Mouse (Mus musculus) kidney, postnatal 4 days (tissue): ENCODE measurements around the gene Sgsh.

Experiments used
- DNase-seq, 2 experiments: peaks; one replicate each; pipeline ENCODE4 v3.0.0; 2021; ENCODE audit warnings: mixed read lengths in 2 of 2

The Sgsh gene

DNA sequence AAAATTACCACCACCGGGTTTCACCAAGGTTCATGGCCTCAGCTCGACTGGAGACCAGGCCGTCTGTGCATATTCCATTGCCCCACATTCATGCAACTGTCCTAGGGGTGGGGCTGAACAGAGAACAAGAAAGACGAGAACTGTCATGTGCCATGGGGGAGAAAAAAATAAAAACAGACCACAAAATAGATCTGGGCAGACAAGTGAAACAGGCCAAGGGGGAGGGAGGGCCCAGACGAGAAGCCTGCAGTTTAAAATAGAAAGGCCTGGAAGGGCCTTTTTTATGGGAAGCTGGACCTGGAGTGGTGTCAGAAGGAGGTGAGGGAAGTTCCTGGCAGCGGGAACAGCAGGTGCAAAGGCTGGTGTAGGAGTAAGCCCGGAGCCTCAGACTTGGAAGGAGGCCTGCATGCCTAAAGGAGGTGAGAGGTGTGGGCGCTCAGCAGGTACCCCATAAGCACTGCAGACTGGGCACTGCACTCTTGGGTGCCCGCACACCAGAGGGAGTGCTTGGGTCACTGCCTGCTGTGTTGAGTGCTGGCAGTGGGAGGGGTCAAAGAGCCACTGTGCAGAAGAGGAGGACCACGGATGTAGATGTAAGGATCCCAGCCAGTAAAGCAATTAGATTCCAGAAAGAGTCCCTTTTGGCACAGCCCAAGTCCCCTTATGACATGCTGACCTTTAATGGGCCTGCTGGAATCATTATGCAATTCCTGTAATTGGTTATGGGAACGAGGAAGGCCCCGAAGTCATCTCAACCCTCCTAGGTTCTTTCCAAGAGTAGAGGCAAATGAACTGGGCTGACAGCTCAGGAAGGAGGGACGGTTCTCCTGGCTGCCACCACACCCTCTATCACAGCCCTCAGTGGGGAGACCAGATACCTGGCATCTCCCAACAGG, 48.3 kb downstream of the Sgsh start:
- no peak for DNase-seq

DNA sequence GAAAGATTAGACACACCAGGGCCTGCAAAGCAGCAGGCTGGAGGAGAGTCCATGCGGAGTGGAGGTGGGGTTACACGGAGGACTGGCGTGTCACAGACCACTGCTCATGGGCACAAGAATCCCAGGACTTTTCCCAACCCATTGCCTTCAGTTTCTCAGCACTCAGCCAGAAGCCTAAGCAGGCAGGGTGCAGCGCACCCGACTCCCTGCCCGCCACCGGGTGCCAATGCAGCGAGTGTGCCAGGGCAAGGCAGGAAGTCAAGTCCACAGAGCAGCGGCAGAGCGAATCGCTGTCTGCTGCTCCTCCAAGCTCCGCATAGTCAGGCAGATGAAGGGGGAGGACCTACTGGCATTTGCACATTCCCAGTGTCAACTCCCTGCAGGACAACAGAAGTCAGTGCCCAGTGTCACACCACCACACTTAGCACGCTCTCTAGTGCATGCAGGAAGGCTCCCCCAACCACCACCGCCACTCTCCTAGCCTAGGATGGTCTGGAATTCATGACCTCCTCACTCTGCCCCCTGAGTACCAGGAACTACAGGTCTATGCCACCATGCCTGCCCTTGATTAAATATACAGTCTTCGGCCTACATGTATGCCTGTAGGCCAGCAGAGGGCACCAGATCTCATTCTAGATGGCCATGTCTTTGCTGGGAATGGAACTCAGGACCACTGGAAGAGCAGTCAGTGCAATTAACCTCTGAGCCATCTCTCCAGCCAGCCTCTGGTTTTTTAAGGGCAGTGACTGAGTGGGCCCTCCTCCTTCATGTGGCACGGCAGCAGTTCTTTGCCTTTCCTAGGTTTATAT, 50.2 kb downstream of the Sgsh start:
- peak; percentile 58 to 72 for DNase-seq

DNA sequence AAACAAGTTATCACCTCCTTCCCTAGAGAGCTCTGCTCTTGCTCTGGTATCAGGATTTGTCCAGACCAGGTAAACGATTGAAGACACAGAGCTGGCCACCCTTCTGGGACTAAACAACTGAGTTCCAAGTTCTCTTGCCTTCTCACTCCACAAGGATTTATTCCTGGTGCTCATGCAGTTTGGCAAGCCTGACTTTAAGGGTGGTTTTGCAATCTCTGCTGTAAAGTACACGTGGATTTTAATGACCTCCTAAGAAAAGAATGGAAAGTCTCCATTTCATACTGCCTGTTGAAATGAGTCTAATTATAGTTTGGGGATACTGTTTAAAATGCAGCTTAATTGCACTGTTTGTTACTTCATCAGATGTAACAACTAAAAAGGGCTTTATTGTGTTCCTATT, 54.4 kb downstream of the Sgsh start:
- no peak for DNase-seq

DNA sequence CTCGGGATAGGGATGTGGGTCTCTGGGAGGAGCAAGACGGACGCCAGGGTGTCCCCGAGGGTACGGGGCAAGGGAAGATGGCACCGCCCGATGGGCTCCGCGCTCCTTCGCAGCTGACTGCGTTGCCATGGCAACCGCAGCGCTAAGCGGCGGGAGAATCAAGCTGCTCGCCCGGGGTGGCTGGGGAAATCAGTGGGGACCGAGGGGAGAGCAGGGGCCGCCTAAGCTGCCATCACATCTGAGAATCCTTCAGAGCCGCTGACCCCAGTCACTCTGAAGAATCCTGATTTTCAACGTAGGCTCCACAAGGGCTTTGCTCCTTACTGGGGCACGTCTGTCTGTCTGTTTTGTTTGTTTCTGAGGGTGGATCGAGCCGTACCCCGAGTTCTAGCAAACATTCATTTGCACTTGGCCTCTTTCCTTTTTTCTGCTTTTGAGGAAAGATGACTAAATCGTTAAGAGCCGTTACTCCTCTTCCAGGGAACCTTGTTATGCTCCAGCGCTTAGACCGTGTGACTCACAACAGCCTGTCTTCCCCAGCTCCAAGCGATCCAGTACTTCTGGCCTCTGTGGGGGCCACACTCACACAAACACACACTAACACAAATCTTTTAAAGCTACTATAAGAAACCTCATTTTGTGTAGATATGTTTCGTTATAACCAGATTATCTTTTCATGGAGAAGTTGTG, 54.9 kb downstream of the Sgsh start:
- no peak for DNase-seq

DNA sequence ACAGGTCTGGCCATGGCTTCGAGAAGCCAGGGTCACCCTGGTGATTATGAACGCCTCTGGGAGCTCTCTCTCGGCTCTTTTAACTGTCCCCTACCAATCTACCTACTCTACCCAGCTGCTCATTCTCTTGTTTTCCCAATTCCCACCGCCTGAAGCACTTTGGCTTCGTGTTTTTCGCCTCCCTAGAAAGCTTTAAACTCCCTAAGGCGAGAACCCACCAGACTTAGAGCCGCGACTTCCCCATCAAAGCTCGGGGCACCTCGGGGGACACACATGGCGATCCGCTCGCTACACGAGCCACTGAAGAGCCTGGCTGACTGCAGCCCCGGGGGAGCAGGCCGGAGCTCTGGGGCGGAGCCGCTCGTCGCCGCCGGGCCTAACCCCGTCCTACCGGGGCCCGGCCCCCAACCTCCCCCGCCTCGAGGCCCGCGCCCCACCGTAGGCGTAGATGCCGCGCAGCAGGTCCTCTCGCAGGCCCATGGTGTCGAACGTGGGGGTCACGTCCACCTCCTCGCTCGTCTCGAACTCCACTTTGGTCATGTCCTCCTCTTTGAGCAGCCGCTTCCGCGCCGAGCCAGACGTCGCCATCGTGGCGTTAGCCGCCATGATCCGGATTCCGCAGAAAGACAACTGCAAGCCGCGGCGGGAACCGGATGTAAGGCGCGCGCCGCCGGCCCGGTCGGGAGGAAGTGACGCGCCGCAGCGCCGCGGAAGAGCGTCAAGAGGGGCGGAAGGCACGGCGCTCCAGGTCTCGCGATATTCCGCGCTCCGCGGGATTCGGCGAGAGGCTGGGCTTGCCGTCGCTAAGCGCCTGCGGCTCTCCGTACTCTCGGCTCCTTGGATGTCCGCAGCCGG, 55.7 kb downstream of the Sgsh start, which contains the start of gene Eif4a3:
TSS of gene Eif4a3 (minus strand) at position 699 of the 855 bp plus-strand sequence.
- DNase-seq, result peak; percentile 99

DNA sequence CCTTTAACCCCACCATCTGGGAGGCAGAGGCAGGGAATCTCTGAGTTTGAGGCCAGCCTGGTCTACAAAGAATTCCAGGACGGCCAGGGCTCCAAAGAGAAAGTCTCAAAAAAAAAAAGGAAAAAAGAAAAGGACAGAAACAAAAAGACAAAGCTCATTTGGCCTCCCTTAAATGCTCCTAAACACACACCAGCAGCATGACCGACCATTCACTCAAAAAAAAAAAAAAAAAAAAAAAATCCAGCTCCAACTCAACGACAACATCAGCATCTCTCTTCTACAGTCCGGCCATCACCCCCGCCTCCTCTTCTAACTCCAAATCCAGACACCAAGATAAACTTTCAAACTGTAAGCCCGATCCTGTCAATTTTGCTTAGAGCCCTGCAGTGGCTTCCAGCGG, 56.4 kb downstream of the Sgsh start:
- DNase-seq, result no peak

DNA sequence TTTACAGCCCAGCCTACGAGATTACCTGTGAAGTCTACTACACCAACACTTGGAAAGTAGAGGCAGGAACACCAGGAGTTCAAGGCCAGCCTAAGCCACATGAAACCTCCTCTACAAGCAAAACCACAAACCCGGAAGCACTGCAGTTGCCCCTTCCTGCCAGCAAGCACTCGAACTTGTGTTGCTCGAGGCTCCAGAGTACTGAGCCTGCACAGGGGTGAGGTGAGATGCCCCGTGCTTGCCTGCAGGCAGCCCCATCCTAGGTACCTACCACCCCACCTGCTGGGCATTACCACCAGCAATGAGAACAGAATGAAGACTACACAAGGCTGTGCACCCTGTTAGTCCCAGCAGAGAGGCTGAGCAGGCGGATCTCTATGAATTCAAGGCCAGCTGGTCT, 57.3 kb downstream of the Sgsh start:
- no peak for DNase-seq
